Mouse (Mus musculus) heart, postnatal 36 days (tissue): Measurements from ENCODE around the gene Ryk. TPM values are rescaled to one million over a fixed set of nuclear protein-coding genes. Genes with fewer than 3 reads are reported as not detected.
A peak's percentile ranks its signal among the peaks of the same experiment; 100 is the strongest.
"Not testable (repeated sequence)": the region's sequence is repeated elsewhere in the genome, so short reads cannot be mapped to it uniquely, and the experiment has no call there.

Experiments used
- DNase-seq, 2 experiments: peaks; one replicate each; pipeline ENCODE4 v3.0.0; 2021 to 2022
- intact Hi-C: fragments of 180-260 bp; cut with DNase I; formaldehyde crosslinking; loops from one replicate; pipeline ENCODE4 v1.15.1; 2025
- total RNA-seq, 2 experiments: library from RNA; stranded (reverse); gene quantifications; 2 replicates each; pipeline ENCODE4 v1.2.3; 2021

The Ryk gene
- total RNA-seq, 2 experiments from 2014 or later = 38.9 to 39.0 TPM

DNA sequence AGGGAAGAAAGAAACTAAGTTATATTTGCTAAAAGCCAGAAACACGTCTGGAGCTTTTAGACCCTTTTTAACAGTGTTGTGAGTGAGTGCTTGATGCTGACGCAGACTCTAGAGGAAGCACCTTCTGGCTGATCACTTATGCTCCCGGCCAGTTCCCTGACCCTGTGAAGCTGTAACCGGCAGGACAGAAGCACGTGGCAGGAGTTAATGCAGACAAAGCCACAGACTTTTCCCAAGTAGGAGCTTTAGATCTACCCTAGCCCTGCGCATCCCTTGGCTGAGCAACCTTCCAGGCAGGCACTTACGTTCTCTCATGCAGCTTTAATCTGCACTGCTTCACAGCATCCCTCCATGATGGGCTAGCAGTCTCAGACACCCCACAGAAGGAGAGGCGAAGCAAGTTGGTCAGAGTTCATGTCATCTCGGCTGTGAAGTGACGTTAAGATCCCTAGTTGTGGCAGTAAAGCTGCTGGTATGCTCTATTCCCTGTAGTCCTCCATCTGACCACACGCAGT, 58.7 kb downstream of the Ryk start:
- DNase-seq = no peak
- intact Hi-C loops = no loop called here

DNA sequence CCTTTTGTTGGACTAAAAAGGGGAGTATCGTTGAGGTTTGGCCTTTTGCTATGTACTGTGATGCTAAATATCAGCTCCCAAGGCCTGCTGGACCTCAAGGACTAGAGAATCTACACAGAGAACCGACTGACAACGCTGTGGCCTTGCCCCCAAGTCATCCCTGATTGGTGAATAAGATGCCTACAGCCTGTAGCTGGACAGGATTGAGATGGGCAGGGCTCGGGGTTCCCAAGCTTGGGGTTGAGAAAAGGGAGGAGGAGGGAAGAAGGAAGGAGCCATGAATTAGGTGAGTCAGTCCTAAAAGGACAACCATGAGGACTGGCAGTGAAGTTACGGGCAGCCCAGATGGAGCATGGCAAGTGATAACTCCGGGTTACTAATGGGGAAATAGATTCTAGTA, 65.2 kb downstream of the Ryk start:
- intact Hi-C loops = no loop called here
- no peak for DNase-seq

DNA sequence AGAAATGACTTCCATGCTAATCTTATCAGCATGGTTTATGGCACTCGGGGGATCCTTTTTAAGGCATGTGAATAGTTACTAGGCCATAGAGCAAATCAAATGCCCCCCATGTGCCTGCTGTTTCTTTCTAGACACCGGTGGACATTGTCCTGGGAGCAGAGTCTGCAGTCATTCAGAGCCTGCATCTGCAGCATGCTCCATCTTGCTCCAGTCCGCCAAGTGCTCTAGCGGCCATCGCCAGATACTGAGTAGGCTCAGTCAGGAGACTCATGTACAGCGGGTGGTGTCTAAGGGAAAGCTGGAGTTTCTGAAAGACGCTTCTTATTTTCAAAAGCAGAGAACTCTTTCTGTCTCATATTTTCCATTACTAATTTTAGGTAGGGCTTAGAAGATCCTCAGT, 67.6 kb downstream of the Ryk start:
- no peak for DNase-seq
- intact Hi-C loops = no loop called here

DNA sequence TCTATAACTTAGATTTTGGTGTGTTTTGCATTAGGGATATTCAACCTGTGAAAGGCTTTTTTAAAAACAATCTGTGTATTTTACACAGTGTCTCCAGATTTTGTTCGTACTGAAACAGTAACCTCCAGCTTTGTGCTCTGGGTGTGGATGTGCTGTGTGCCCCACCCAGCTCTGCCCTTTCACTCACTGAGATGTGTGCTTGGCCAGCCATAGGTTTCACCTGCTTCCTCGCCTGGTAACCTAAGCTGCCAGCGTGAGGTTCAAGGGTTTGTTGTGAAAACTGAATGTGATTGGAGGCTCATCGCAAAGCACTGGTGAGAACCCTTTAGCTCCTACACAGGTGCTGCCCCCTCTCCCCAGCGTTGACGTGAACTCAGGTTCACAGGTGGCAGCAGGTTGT, 70.2 kb downstream of the Ryk start:
- DNase-seq = no peak
- intact Hi-C loops = no loop called here

DNA sequence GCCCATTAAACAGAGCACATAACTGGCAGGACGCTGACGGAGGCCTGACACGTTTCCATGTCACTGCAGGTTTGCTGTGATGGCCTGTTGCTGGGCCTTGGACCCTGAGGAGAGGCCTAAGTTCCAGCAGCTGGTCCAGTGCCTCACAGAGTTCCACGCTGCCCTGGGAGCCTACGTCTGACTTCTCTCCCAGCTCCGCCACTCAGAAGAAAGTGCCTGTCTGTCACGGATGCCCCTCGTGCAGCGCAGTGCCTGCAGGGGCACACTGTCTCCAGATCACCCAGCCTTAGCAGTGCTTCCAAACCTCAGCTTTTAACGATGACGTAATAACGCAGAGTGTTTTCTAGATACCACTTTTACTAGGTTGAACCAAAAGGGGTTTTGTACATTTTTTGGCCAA, 72.1 kb downstream of the Ryk start:
- intact Hi-C loops = no loop called here
- DNase-seq = no peak

- peak in 1 of 2 experiments; percentile 33 for DNase-seq
These were observed 73.0 kb downstream of the Ryk start for GRCm38 (mm10) chr9:102907521-102908246.

GRCm38 (mm10) chr9:102911526-102911925, 76.8 kb downstream of the Ryk start:
- no peak for DNase-seq
- intact Hi-C loops = loop anchor here (10.0 kb wide), 1 partner anchor 393 kb away; the partner anchor contains the start of genes 1300017J02Rik and Topbp1

More at GRCm38 (mm10) chr9:102907521-102908246, 73.0 kb downstream of the Ryk start:
- intact Hi-C loops = no loop called here

DNA sequence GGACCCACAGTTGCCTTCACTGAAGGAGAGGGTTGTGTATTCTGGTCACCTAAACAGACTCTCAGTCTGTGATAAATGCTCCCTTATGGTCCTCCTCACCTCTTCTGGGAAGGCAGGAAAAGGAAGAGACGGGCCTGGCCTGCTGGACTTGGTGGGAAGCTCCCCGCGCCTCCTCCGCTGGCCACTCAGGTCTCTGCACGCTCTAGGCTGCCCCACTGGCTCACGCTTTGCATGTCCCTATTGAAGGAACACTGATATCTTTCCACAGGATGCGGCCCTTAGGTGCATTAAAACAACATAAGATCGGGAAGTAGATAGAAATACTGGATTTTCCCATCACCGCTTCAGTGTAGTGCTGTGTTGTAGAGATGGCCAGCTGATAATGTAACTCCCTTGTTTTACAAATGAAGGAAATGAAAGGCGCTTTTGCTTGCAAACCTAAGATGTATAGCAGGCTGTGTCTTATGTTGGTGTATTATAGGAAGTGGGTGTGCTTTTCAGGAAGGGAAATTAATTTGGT, 77.9 kb downstream of the Ryk start:
- intact Hi-C loops = loop anchor here (10.0 kb wide), 1 partner anchor 392 kb away; the partner anchor contains the start of genes 1300017J02Rik and Topbp1

DNA sequence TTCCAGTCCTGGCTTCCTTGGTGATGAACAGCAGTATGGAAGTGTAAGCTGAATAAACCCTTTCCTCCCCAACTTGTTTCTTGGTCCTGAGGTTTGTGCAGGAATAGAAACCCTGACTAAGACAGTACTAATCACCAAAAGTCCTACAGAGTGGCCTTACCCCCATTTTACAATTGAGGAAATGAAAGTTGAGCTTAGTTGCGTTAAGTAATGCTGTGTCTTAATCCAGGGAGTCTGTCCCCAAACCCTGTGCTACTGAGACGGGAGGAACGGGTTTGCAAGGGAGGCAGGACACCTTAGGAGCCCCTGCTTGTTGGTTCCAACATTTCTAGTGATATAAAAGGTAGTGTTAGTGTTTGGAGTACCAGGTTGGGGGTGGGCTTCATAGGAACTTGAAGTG, 78.9 kb downstream of the Ryk start:
- intact Hi-C loops = loop anchor here (10.0 kb wide), 1 partner anchor 391 kb away; the partner anchor contains the start of genes 1300017J02Rik and Topbp1
- not testable (repeated sequence) for DNase-seq

More for the DNA sequence above, 77.9 kb downstream of the Ryk start:
- DNase-seq = no peak

DNA sequence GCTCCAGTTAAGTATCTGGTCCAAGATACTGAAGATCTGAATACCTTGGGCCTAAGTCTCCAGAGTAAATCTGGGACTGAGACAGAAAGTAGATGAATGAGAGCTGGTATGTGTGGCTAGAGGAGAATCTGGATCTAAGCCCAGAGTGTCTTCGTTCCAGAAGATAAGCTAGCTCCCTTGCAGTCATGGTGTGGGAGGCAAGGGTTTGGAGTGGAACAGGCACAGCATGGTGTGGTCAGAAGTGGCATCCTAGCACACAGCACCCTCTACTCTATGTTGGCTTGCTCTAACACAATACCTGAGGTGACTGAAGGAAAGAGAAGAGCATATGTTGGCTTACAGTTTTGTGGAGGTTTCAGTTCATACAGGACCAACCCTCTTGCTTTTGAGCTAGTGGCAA, 79.9 kb downstream of the Ryk start:
- intact Hi-C loops = loop anchor here (10.0 kb wide), 1 partner anchor 390 kb away; the partner anchor contains the start of genes 1300017J02Rik and Topbp1
- peak; percentile 20 to 33 for DNase-seq

DNA sequence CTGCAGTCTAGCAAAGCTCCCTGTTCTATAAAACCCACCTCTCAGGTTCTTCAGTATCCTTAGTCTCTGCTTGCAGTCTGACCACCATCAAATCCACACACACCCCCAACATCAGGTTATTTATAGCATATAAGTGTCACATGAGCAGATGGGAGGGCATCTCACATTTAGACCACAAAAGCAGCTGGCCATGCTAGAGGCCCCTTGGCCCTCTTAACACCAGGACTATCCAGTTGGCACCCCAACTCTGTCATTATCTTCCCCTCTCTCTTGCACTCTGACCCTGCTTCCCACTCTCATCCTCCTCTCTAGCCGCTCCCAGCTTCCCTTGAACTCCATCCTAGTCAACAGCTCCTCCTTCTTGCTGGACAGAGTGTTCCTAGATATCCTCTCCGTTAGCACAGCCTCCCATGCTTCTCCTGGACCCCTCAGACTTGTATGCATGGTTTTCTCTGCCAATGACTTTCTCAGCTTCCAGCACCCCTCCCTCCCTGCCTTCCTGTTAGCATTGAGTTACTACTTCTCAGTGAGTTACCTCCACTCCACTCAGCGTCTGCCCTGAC, 80.7 kb downstream of the Ryk start:
- intact Hi-C loops = loop anchor here (5.0 to 10.0 kb wide), 2 partner anchors 177 to 389 kb away; partner anchors contain the start of genes 1300017J02Rik and Topbp1
- peak in 1 of 2 experiments; percentile 16 for DNase-seq

DNA sequence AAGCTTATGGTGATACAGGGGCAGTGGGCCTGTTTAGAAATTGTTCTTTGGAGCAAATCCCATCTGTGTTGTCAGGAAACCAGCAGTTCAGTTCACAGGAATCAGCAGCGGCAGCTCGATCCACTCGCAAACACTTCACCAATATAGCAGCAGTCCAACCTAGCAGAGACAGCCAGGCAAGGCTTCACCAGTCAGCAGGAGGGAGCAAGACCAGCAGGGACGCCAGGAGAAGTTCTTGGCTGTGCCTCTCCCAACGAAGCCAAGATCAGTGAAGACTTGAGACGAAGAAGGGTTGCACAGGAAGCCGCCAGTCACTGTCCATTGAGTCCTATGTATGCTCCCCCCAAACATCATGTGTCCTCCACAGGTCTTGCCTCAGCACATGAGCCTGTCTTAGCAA, 81.4 kb downstream of the Ryk start:
- no peak for DNase-seq
- intact Hi-C loops = loop anchor here (5.0 to 10.0 kb wide), 2 partner anchors 176 to 389 kb away; partner anchors contain the start of genes 1300017J02Rik and Topbp1

- DNase-seq = peak in 1 of 2 experiments; percentile 11
- intact Hi-C loops = loop anchor here (5.0 to 10.0 kb wide), 2 partner anchors 175 to 387 kb away; partner anchors contain the start of genes 1300017J02Rik and Topbp1
These were observed 82.9 kb downstream of the Ryk start for GRCm38 (mm10) chr9:102917532-102918129.

DNA sequence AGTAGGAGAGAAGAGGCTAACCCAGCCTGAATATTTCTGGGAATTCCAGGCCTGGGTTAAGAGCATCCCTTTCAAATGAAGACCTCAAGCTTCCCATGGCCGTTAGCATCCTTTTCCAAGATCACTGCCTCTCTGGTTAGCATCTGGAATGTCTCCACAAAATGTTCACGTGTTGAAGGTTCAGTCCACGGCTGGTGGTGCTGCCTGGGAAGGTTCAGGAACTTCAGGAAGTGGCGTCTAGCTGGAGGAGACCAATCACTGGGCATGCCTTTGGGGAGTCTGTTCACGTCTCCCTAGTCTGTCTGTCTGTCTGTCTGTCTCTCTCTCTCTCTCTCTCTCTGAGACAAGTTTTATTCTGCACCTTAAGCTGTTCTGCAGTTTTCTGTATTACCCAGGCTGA, 84.8 kb downstream of the Ryk start:
- intact Hi-C loops = loop anchor here (5.0 to 10.0 kb wide), 2 partner anchors 173 to 385 kb away; partner anchors contain the start of genes 1300017J02Rik and Topbp1
- no peak for DNase-seq

DNA sequence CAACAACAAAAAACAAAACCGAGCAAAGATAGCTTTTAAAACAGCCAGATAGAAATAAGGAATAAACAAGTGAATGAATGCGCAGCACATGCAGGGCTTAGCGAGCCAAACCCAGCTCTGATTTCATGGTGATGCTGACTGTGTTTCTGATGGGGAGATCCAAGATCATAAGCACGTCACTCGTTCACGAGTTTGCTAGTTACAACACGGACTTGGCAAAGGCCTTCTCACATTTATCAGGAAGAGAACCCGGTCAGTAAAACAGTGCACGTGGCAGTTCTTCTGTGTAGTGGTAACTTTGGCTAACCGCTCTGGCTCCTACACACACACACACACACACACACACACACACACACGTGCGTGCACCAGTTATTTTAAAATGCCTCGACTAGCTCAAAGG, 87.1 kb downstream of the Ryk start:
- no peak for DNase-seq
- intact Hi-C loops = no loop called here

GRCm38 (mm10) chr9:102922866-102923434, 88.2 kb downstream of the Ryk start:
- DNase-seq = no peak
- intact Hi-C loops = no loop called here

DNA sequence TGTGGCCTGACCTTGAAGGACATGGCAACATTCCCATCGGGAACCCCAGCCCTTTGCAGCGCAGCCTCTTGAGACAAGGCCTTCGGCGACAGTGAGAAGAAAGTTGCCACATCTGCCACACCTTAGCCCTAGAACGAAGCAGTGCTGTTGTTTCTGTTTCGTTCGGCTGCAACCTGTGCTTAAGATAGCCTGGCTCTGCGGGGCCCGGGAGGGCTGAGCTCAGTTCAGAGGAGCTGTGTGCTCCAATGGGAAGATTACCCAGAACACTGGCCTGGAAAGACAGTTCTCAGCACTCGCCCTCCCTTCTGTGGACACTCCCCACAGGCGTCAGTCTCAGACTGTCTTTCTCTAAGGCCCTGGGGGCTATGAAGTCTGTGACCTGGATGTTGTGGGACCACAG, 89.1 kb downstream of the Ryk start:
- intact Hi-C loops = no loop called here

GRCm38 (mm10) chr9:102924627-102925316, 90.1 kb downstream of the Ryk start:
- intact Hi-C loops = no loop called here
- DNase-seq = no peak

More for the DNA sequence above, 89.1 kb downstream of the Ryk start:
- no peak for DNase-seq

DNA sequence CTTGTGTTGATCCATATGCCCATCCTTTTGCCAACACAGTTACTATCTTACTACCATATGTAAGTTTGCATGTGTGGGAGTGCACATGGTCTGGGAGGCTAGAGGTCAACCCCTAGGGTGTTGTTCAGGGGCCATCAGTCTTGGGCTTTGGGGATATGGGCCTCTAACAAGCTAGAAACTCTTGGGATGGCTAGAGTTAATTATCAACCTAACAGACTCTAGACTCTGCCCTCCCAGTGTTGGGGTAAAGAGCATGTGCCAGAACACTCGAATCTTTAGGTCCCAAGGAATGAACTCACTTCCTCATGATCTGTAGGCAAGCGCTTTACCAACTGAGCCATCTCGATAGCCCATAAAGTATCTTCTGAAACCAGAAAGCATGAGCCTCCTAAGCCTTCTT, 91.4 kb downstream of the Ryk start:
- intact Hi-C loops = no loop called here
- DNase-seq = no peak

- DNase-seq = no peak
- intact Hi-C loops = no loop called here
These were observed 95.1 kb downstream of the Ryk start for GRCm38 (mm10) chr9:102929776-102930175.
